Mouse (Mus musculus): Measurements from ENCODE around the gene Cfap58. TPM values are rescaled to one million over a fixed set of nuclear protein-coding genes. Genes with fewer than 3 reads are reported as not detected.

Gene Cfap58
- polyA plus RNA-seq, 1 experiment, result 0.03 TPM

GRCm38 (mm10) chr19:47934146-47934545 is 3.3 kb upstream of the Cfap58 start:
- H3K4me1 ChIP-seq (replicated peaks; ENCODE audit: control insufficient read depth, insufficient read depth, low read length), result peaks cover 7% of the 10 kb centered on the region
- no peaks in the 10 kb centered on the region for H3K36me3 ChIP-seq (ENCODE audit: control insufficient read depth, insufficient read depth, low read length)
- no peak for TF ChIP-seq CTCF (IDR thresholded peaks at IDR 0.05; ENCODE audit: borderline replicate concordance, control insufficient read depth, extremely low read depth, insufficient read depth, low read length, poor library complexity)
- no peak for TF ChIP-seq POLR2A (IDR thresholded peaks at IDR 0.05; ENCODE audit: control insufficient read depth, extremely low read depth, insufficient read depth, low read length, poor library complexity)
- no peak for DNase-seq
- no peak overlapping the region for H3K4me3 ChIP-seq (ENCODE audit: control insufficient read depth, insufficient read depth, low read length)
- H3K27ac ChIP-seq (ENCODE audit: control insufficient read depth, insufficient read depth, low read length), result no peak overlapping the region
- WGBS, result 94% methylated on average over 8 of the region's 8 CpGs
- H3K27me3 ChIP-seq (ENCODE audit: control insufficient read depth, insufficient read depth, low read length), result no peaks in the 10 kb centered on the region

- Histone ChIP-seq H3K27ac (ENCODE audit: control insufficient read depth, insufficient read depth, low read length) (no peak overlapping the region), H3K27me3 (ENCODE audit: control insufficient read depth, insufficient read depth, low read length) (no peaks in the 10 kb centered on the region), H3K4me3 (ENCODE audit: control insufficient read depth, insufficient read depth, low read length) (no peak overlapping the region), H3K4me1 (replicated peaks; ENCODE audit: control insufficient read depth, insufficient read depth, low read length) (peaks cover 7% of the 10 kb centered on the region), H3K36me3 (ENCODE audit: control insufficient read depth, insufficient read depth, low read length) (no peaks in the 10 kb centered on the region)
- DNase-seq, result no peak
- TF ChIP-seq CTCF (IDR thresholded peaks at IDR 0.05; ENCODE audit: borderline replicate concordance, control insufficient read depth, extremely low read depth, insufficient read depth, low read length, poor library complexity), result no peak
- no peak for TF ChIP-seq POLR2A (IDR thresholded peaks at IDR 0.05; ENCODE audit: control insufficient read depth, extremely low read depth, insufficient read depth, low read length, poor library complexity)
- 96% methylated on average over 16 of the region's 16 CpGs for WGBS
Observed at GRCm38 (mm10) chr19:47934636-47935238, 2.7 kb upstream of the Cfap58 start.

GRCm38 (mm10) chr19:47935530-47935929 is 1.9 kb upstream of the Cfap58 start:
- H3K4me1 ChIP-seq (replicated peaks; ENCODE audit: control insufficient read depth, insufficient read depth, low read length), result peaks cover 7% of the 10 kb centered on the region
- TF ChIP-seq POLR2A (IDR thresholded peaks at IDR 0.05; ENCODE audit: control insufficient read depth, extremely low read depth, insufficient read depth, low read length, poor library complexity), result no peak
- TF ChIP-seq CTCF (IDR thresholded peaks at IDR 0.05; ENCODE audit: borderline replicate concordance, control insufficient read depth, extremely low read depth, insufficient read depth, low read length, poor library complexity), result no peak
- no peak for DNase-seq
- no peaks in the 10 kb centered on the region for H3K27me3 ChIP-seq (ENCODE audit: control insufficient read depth, insufficient read depth, low read length)
- 90% methylated on average over 6 of the region's 6 CpGs for WGBS
- H3K36me3 ChIP-seq (ENCODE audit: control insufficient read depth, insufficient read depth, low read length), result no peaks in the 10 kb centered on the region
- H3K27ac ChIP-seq (ENCODE audit: control insufficient read depth, insufficient read depth, low read length), result no peak overlapping the region
- no peak overlapping the region for H3K4me3 ChIP-seq (ENCODE audit: control insufficient read depth, insufficient read depth, low read length)

GRCm38 (mm10) chr19:47936490-47936889 is 985 bp upstream of the Cfap58 start:
- TF ChIP-seq CTCF (IDR thresholded peaks at IDR 0.05; ENCODE audit: borderline replicate concordance, control insufficient read depth, extremely low read depth, insufficient read depth, low read length, poor library complexity) (no peak), POLR2A (IDR thresholded peaks at IDR 0.05; ENCODE audit: control insufficient read depth, extremely low read depth, insufficient read depth, low read length, poor library complexity) (no peak)
- H3K27me3 ChIP-seq (ENCODE audit: control insufficient read depth, insufficient read depth, low read length), result 0 out of 2 replicates have a peak, but pooled peaks cover 3% of the 10 kb centered on the region
- H3K4me1 ChIP-seq (replicated peaks; ENCODE audit: control insufficient read depth, insufficient read depth, low read length), result peaks cover 7% of the 10 kb centered on the region
- no peak overlapping the region for H3K27ac ChIP-seq (ENCODE audit: control insufficient read depth, insufficient read depth, low read length)
- 66% methylated on average over 11 of the region's 11 CpGs for WGBS
- H3K36me3 ChIP-seq (ENCODE audit: control insufficient read depth, insufficient read depth, low read length), result no peaks in the 10 kb centered on the region
- no peak for DNase-seq
- no peak overlapping the region for H3K4me3 ChIP-seq (ENCODE audit: control insufficient read depth, insufficient read depth, low read length)

- H3K4me3 ChIP-seq (ENCODE audit: control insufficient read depth, insufficient read depth, low read length), result no peak overlapping the region
- 0 out of 2 replicates have a peak, but pooled peaks cover 3% of the 10 kb centered on the region for H3K27me3 ChIP-seq (ENCODE audit: control insufficient read depth, insufficient read depth, low read length)
- TF ChIP-seq CTCF (IDR thresholded peaks at IDR 0.05; ENCODE audit: borderline replicate concordance, control insufficient read depth, extremely low read depth, insufficient read depth, low read length, poor library complexity) (no peak), POLR2A (IDR thresholded peaks at IDR 0.05; ENCODE audit: control insufficient read depth, extremely low read depth, insufficient read depth, low read length, poor library complexity) (no peak)
- 38% methylated on average over 9 of the region's 9 CpGs for WGBS
- no peaks in the 10 kb centered on the region for H3K36me3 ChIP-seq (ENCODE audit: control insufficient read depth, insufficient read depth, low read length)
- DNase-seq, result no peak
- H3K27ac ChIP-seq (ENCODE audit: control insufficient read depth, insufficient read depth, low read length), result no peak overlapping the region
- H3K4me1 ChIP-seq (replicated peaks; ENCODE audit: control insufficient read depth, insufficient read depth, low read length), result peaks cover 7% of the 10 kb centered on the region
Observed at GRCm38 (mm10) chr19:47936938-47937337, 537 bp upstream of the Cfap58 start.

GRCm38 (mm10) chr19:47939361-47939760 is 1.9 kb downstream of the Cfap58 start:
- H3K4me3 ChIP-seq (ENCODE audit: control insufficient read depth, insufficient read depth, low read length), result no peak overlapping the region
- H3K36me3 ChIP-seq (ENCODE audit: control insufficient read depth, insufficient read depth, low read length), result no peaks in the 10 kb centered on the region
- peaks cover 7% of the 10 kb centered on the region for H3K4me1 ChIP-seq (replicated peaks; ENCODE audit: control insufficient read depth, insufficient read depth, low read length)
- TF ChIP-seq CTCF (IDR thresholded peaks at IDR 0.05; ENCODE audit: borderline replicate concordance, control insufficient read depth, extremely low read depth, insufficient read depth, low read length, poor library complexity), result no peak
- no peak for DNase-seq
- H3K27me3 ChIP-seq (ENCODE audit: control insufficient read depth, insufficient read depth, low read length), result 0 out of 2 replicates have a peak, but pooled peaks cover 3% of the 10 kb centered on the region
- 91% methylated on average over 6 of the region's 6 CpGs for WGBS
- no peak overlapping the region for H3K27ac ChIP-seq (ENCODE audit: control insufficient read depth, insufficient read depth, low read length)

Data from thymus, adult 2 months (tissue).